Mouse (Mus musculus) liver, adult 2 months (tissue): ENCODE results near the gene Sorcs1.

Experiments
- CTCF ChIP-seq: fragments of 200-500 bp; IDR thresholded peaks from 2 replicates; pipeline ENCODE4 v1.5.1; 2011; ENCODE audit warnings: low read depth, low read length, control low read depth
- POLR2A ChIP-seq: fragments of 200-500 bp; IDR thresholded peaks from 2 replicates; pipeline ENCODE4 v1.6.1; 2011; ENCODE audit warnings: low read length, control low read depth; ENCODE audit not compliant: insufficient read depth; ENCODE audit errors: extremely low read depth

DNA sequence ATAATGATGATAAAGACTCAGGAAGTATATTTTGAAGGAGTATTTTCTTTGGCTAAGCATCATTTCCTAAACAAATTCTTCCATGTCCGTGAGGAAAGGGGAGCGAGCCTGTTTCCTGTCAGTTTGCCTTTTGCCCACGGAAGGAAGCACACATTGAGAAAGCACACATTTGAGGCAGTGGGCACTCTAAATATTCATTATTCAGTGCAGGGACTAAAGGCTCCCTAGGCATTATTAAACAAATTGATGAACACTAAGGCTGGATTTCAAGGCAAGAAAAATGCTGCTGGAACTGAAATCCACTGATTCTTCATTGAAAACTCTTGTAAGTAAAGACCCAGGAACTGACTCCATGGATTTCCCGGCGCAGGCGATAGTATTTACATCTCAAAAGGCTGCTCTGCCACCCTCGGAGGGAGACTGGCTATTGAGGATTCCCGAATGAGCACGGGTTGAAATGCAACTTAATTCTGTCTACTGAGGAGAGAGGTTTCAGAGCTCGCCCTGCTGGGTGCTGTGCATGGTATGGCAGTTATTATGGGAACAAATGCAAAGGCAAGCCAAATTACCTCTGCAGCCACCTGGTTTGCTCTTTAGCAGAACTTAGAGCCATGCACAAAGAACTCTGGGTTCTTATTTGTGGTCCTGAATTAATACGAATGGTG lies 238.1 kb downstream of the Sorcs1 start:
- no peak for TF ChIP-seq CTCF
- no peak for TF ChIP-seq POLR2A
